Mouse (Mus musculus): ENCODE results near the gene Hsh2d. TPM values are rescaled to one million over a fixed set of nuclear protein-coding genes. Genes with fewer than 3 reads are reported as not detected.

Hsh2d gene
- polyA plus RNA-seq, 1 experiment from 2014 or later, result 0.30 TPM

GRCm38 (mm10) chr8:72210710-72211109 is 21.3 kb downstream of the Hsh2d start:
- Histone ChIP-seq H3K27ac (ENCODE audit: low read length) (no peak overlapping the region), H3K4me3 (ENCODE audit: low read depth, low read length) (no peak overlapping the region), H3K4me1 (ENCODE audit: control insufficient read depth, low read depth, low read length) (no peaks in the 10 kb centered on the region; the same call in 1 of the 2 replicates), H3K4me2 (ENCODE audit: low read depth, low read length) (no peak overlapping the region), H3K27me3 (ENCODE audit: control insufficient read depth, insufficient read depth, low read depth, low read length) (no peaks in the 10 kb centered on the region), H3K9me3 (replicated peaks; ENCODE audit: control insufficient read depth, low read length) (no peaks in the 10 kb centered on the region), H3K9ac (ENCODE audit: low read depth, low read length) (no peak overlapping the region), H3K36me3 (ENCODE audit: control insufficient read depth, insufficient read depth) (no peaks in the 10 kb centered on the region)
- no peak for ATAC-seq (ENCODE audit: low read depth)
- 30% methylated on average over 2 of the region's 2 CpGs for WGBS (ENCODE audit: insufficient replicate concordance)

DNA sequence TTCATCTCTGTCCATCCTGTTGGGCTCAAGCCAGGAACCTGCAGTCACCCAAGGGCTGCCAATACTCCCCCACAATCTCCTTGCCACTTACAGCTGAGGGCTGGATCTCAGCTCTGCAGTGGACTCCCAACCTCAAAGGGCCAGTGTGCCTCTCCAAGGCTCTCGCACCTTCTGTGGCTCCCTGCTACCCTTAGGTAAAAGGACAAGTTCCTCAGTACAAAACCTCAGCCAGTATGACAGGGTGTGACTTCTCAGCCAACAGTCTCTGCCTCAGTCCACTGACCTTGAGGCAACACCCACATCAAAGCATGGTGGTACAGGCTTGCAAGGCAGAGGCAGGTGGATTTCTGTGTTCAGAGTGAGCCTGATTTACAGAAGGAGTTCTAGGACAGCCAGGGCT is 22.4 kb downstream of the Hsh2d start:
- H3K4me2 ChIP-seq (ENCODE audit: low read depth, low read length), result no peak overlapping the region
- no peak overlapping the region for H3K4me3 ChIP-seq (ENCODE audit: low read depth, low read length)
- H3K9me3 ChIP-seq (replicated peaks; ENCODE audit: control insufficient read depth, low read length), result no peaks in the 10 kb centered on the region
- no peak for ATAC-seq (ENCODE audit: low read depth)
- 69% methylated on average over 1 of the region's 1 CpGs for WGBS (ENCODE audit: insufficient replicate concordance)
- H3K27me3 ChIP-seq (ENCODE audit: control insufficient read depth, insufficient read depth, low read depth, low read length), result no peaks in the 10 kb centered on the region
- H3K9ac ChIP-seq (ENCODE audit: low read depth, low read length), result no peak overlapping the region
- no peaks in the 10 kb centered on the region; the same call in 1 of the 2 replicates for H3K4me1 ChIP-seq (ENCODE audit: control insufficient read depth, low read depth, low read length)
- H3K36me3 ChIP-seq (ENCODE audit: control insufficient read depth, insufficient read depth), result no peaks in the 10 kb centered on the region
- H3K27ac ChIP-seq (ENCODE audit: low read length), result no peak overlapping the region

DNA sequence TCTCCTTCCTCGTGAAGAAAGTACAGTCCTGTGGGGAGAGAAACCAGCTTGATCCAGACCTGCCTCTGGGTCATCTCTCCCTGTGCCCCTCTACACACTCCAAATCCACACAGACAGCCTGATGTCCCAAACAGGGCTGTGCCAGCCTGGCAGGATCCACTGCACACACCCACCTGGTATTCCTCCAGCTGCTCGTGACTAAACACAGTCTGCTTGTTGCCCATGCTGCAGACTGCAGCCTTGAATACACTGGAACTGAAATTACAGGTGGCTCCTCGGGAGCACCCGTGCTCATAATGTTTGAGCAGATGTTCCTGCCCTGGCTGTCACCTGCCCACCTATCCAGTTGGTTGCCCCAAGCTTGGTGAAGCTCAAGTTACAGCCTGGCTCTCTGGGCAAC is 23.3 kb downstream of the Hsh2d start, which contains the start of gene Cib3:
TSS of gene Cib3 (minus strand) at position 87 of the 400 bp plus-strand sequence.
- ATAC-seq (ENCODE audit: low read depth), result no peak
- H3K4me1 ChIP-seq (ENCODE audit: control insufficient read depth, low read depth, low read length), result no peaks in the 10 kb centered on the region; the same call in 1 of the 2 replicates
- no peak within 1 kb of the TSS for H3K4me2 ChIP-seq (ENCODE audit: low read depth, low read length)
- no peaks in the 10 kb centered on the region for H3K36me3 ChIP-seq (ENCODE audit: control insufficient read depth, insufficient read depth)
- H3K4me3 ChIP-seq (ENCODE audit: low read depth, low read length), result no peak within 1 kb of the TSS
- no peak within 1 kb of the TSS for H3K27ac ChIP-seq (ENCODE audit: low read length)
- WGBS (ENCODE audit: insufficient replicate concordance), result 43% methylated on average over 4 of the region's 4 CpGs
- H3K9me3 ChIP-seq (replicated peaks; ENCODE audit: control insufficient read depth, low read length), result no peaks in the 10 kb centered on the region
- no peak within 1 kb of the TSS for H3K9ac ChIP-seq (ENCODE audit: low read depth, low read length)
- H3K27me3 ChIP-seq (ENCODE audit: control insufficient read depth, insufficient read depth, low read depth, low read length), result no peaks in the 10 kb centered on the region

- no peak within 1 kb of the TSS for H3K9ac ChIP-seq (ENCODE audit: low read depth, low read length)
- H3K9me3 ChIP-seq (replicated peaks; ENCODE audit: control insufficient read depth, low read length), result no peaks in the 10 kb centered on the region
- no peak within 1 kb of the TSS for H3K4me2 ChIP-seq (ENCODE audit: low read depth, low read length)
- H3K27ac ChIP-seq (ENCODE audit: low read length), result no peak within 1 kb of the TSS
- 58% methylated on average over 4 of the region's 4 CpGs for WGBS (ENCODE audit: insufficient replicate concordance)
- H3K4me3 ChIP-seq (ENCODE audit: low read depth, low read length), result no peak within 1 kb of the TSS
- H3K27me3 ChIP-seq (ENCODE audit: control insufficient read depth, insufficient read depth, low read depth, low read length), result no peaks in the 10 kb centered on the region
- ATAC-seq (ENCODE audit: low read depth), result no peak
- no peaks in the 10 kb centered on the region; the same call in 1 of the 2 replicates for H3K4me1 ChIP-seq (ENCODE audit: control insufficient read depth, low read depth, low read length)
- H3K36me3 ChIP-seq (ENCODE audit: control insufficient read depth, insufficient read depth), result no peaks in the 10 kb centered on the region
Observed at GRCm38 (mm10) chr8:72213536-72213935, 24.1 kb downstream of the Hsh2d start, which contains the start of gene Gm11034. Gene Gm11034, minus strand, starts transcription at chr8:72213636.

GRCm38 (mm10) chr8:72215060-72215459 is 25.6 kb downstream of the Hsh2d start:
- Histone ChIP-seq H3K27me3 (ENCODE audit: control insufficient read depth, insufficient read depth, low read depth, low read length) (no peaks in the 10 kb centered on the region), H3K9me3 (replicated peaks; ENCODE audit: control insufficient read depth, low read length) (no peaks in the 10 kb centered on the region), H3K9ac (ENCODE audit: low read depth, low read length) (no peak overlapping the region), H3K4me2 (ENCODE audit: low read depth, low read length) (no peak overlapping the region), H3K4me1 (ENCODE audit: control insufficient read depth, low read depth, low read length) (peaks cover 2% of the 10 kb centered on the region), H3K4me3 (ENCODE audit: low read depth, low read length) (no peak overlapping the region), H3K36me3 (ENCODE audit: control insufficient read depth, insufficient read depth) (no peaks in the 10 kb centered on the region), H3K27ac (ENCODE audit: low read length) (no peak overlapping the region)
- 37% methylated on average over 2 of the region's 2 CpGs for WGBS (ENCODE audit: insufficient replicate concordance)
- ATAC-seq (ENCODE audit: low read depth), result no peak

DNA sequence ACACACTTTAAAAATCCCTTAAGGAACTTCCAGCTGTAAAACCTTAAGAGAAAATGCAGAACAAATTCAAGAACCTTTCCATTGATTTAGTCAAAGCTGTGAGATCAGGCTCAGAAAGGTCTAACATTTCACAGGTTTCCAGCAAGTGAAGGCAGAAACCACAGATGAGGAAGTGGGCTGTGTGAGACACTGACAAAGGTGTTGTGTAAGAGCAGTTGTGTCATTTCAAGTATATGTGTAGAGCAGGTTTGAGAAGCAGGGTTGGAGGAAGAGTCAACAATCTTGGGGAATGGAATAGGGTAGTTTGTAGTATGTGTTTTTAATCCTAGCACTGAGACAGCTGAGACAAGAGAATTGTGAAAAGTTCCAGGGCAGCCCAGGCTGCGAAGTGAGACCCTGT is 26.4 kb downstream of the Hsh2d start:
- no peak for ATAC-seq (ENCODE audit: low read depth)
- no peak overlapping the region for H3K4me3 ChIP-seq (ENCODE audit: low read depth, low read length)
- 22% methylated on average over 1 of the region's 1 CpGs for WGBS (ENCODE audit: insufficient replicate concordance)

GRCm38 (mm10) chr8:72218781-72219540 is 29.5 kb downstream of the Hsh2d start:
- peaks cover 23% of the 10 kb centered on the region for H3K36me3 ChIP-seq (ENCODE audit: control insufficient read depth, insufficient read depth)
- H3K27ac ChIP-seq (ENCODE audit: low read length), result peak overlapping the region; percentile 35
- H3K9me3 ChIP-seq (replicated peaks; ENCODE audit: control insufficient read depth, low read length), result no peaks in the 10 kb centered on the region
- H3K9ac ChIP-seq (ENCODE audit: low read depth, low read length), result peak overlapping the region; percentile 82
- 69% methylated on average over 9 of the region's 10 CpGs for WGBS (ENCODE audit: insufficient replicate concordance)
- peak overlapping the region; percentile 84 for H3K4me3 ChIP-seq (ENCODE audit: low read depth, low read length)
- ATAC-seq (ENCODE audit: low read depth), result no peak
- no peaks in the 10 kb centered on the region for H3K27me3 ChIP-seq (ENCODE audit: control insufficient read depth, insufficient read depth, low read depth, low read length)
- H3K4me2 ChIP-seq (ENCODE audit: low read depth, low read length), result peak overlapping the region; percentile 69
- H3K4me1 ChIP-seq (ENCODE audit: control insufficient read depth, low read depth, low read length), result peaks cover 17% of the 10 kb centered on the region

More for the DNA sequence above, 26.4 kb downstream of the Hsh2d start:
- Histone ChIP-seq H3K27ac (ENCODE audit: low read length) (0 out of 2 replicates have a peak overlapping the region, but pooled peaks have one; percentile 5), H3K27me3 (ENCODE audit: control insufficient read depth, insufficient read depth, low read depth, low read length) (no peaks in the 10 kb centered on the region), H3K4me1 (ENCODE audit: control insufficient read depth, low read depth, low read length) (peaks cover 9% of the 10 kb centered on the region), H3K9ac (ENCODE audit: low read depth, low read length) (no peak overlapping the region), H3K4me2 (ENCODE audit: low read depth, low read length) (no peak overlapping the region), H3K36me3 (ENCODE audit: control insufficient read depth, insufficient read depth) (no peaks in the 10 kb centered on the region), H3K9me3 (replicated peaks; ENCODE audit: control insufficient read depth, low read length) (no peaks in the 10 kb centered on the region)

DNA sequence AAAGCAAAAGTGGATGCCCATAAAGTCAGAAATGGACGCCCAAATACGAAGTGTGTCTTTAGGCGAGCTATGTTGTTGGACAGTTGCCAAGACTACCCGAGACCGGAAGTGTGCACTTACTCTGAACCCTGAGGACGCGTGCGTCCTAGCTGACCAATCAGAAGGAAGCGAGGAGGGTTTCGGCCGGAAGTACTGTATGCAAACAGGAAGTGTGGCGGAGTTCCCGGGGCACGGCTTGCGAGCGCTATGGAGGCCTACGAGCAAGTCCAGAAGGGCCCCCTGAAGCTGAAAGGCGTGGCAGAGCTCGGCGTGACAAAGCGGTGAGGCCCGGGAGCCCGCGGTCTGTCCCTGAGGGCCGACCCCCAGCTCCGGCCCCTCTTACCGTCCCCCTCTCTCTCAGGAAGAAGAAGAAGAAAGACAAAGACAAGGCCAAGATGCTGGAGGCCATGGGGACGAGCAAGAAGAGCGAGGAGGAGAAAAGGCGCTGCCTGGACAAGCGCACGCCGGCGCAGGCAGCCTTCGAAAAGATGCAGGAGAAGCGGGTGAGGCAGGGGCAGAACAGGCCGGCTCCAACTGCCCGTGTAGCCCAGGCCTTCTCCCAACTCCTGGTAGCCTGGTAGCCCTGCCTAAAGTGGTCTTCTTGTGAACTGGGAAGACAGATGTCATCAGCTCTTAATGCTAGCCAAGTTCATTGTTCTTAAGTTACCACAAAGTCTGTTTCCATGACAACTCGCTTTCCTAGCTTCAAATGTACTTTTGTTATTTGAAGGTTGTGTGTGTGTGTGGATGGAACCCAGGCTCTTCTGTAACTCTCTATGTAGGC is 30.3 kb downstream of the Hsh2d start, which contains the start of gene Fam32a:
TSS of gene Fam32a (plus strand) at position 190 of the 823 bp plus-strand sequence.
- H3K27ac ChIP-seq (ENCODE audit: low read length), result peak within 1 kb of the TSS; percentile 90
- peaks cover 17% of the 10 kb centered on the region for H3K4me1 ChIP-seq (ENCODE audit: control insufficient read depth, low read depth, low read length)
- H3K4me3 ChIP-seq (ENCODE audit: low read depth, low read length), result peak within 1 kb of the TSS; percentile 84
- 9% methylated on average over 39 of the region's 39 CpGs for WGBS (ENCODE audit: insufficient replicate concordance)
- H3K36me3 ChIP-seq (ENCODE audit: control insufficient read depth, insufficient read depth), result peaks cover 26% of the 10 kb centered on the region
- H3K27me3 ChIP-seq (ENCODE audit: control insufficient read depth, insufficient read depth, low read depth, low read length), result no peaks in the 10 kb centered on the region
- peak within 1 kb of the TSS; percentile 82 for H3K9ac ChIP-seq (ENCODE audit: low read depth, low read length)
- no peaks in the 10 kb centered on the region for H3K9me3 ChIP-seq (replicated peaks; ENCODE audit: control insufficient read depth, low read length)
- peak; percentile 98 for ATAC-seq (ENCODE audit: low read depth)
- H3K4me2 ChIP-seq (ENCODE audit: low read depth, low read length), result peak within 1 kb of the TSS; percentile 69
